Mouse (Mus musculus): ENCODE measurements around the gene Olfr985.

GRCm38 (mm10) chr9:40155118-40155644 lies 25.2 kb upstream of the Olfr985 start:
- TF ChIP-seq CTCF (IDR thresholded peaks at IDR 0.05; ENCODE audit: low read depth, low read length) (no peak), POLR2A (IDR thresholded peaks at IDR 0.05; ENCODE audit: extremely low read depth, insufficient read depth, low read length) (no peak)
